Mouse (Mus musculus): ENCODE data around the gene Megf11.
A peak's percentile ranks its signal among the peaks of the same experiment; 100 is the strongest.

Gene Megf11

GRCm38 (mm10) chr9:64519921-64520746 lies 134.7 kb downstream of the Megf11 start:
- no peak for DNase-seq (ENCODE audit: low spot score in 2 of 2)

- DNase-seq (ENCODE audit: low spot score in 2 of 2) = no peak
Observed at GRCm38 (mm10) chr9:64520747-64521283, 135.4 kb downstream of the Megf11 start.

- DNase-seq (ENCODE audit: low spot score in 2 of 2) = peak in 1 of 2 experiments; percentile 17
Observed at GRCm38 (mm10) chr9:64523264-64524045, 138.0 kb downstream of the Megf11 start.

GRCm38 (mm10) chr9:64528061-64528460 lies 142.6 kb downstream of the Megf11 start:
- peak; percentile 76 for DNase-seq (ENCODE audit: low spot score in 2 of 2)

GRCm38 (mm10) chr9:64528595-64528994 lies 143.2 kb downstream of the Megf11 start:
- DNase-seq (ENCODE audit: low spot score in 2 of 2) = peak; percentile 22 to 25

- DNase-seq (ENCODE audit: low spot score in 2 of 2) = no peak
Observed at GRCm38 (mm10) chr9:64531935-64532334, 146.5 kb downstream of the Megf11 start.

- DNase-seq (ENCODE audit: low spot score in 2 of 2) = no peak
Observed at GRCm38 (mm10) chr9:64532711-64533242, 147.4 kb downstream of the Megf11 start.

GRCm38 (mm10) chr9:64533488-64534119 lies 148.2 kb downstream of the Megf11 start:
- no peak for DNase-seq (ENCODE audit: low spot score in 2 of 2)

- DNase-seq (ENCODE audit: low spot score in 2 of 2) = no peak
Observed at GRCm38 (mm10) chr9:64534313-64534712, 148.9 kb downstream of the Megf11 start.

GRCm38 (mm10) chr9:64534856-64535539 lies 149.6 kb downstream of the Megf11 start:
- DNase-seq (ENCODE audit: low spot score in 2 of 2) = no peak

- DNase-seq (ENCODE audit: low spot score in 2 of 2) = no peak
Observed at GRCm38 (mm10) chr9:64537821-64538220, 152.4 kb downstream of the Megf11 start.

- no peak for DNase-seq (ENCODE audit: low spot score in 2 of 2)
Observed at GRCm38 (mm10) chr9:64542246-64542645, 156.8 kb downstream of the Megf11 start.

GRCm38 (mm10) chr9:64543125-64543524 lies 157.7 kb downstream of the Megf11 start:
- DNase-seq (ENCODE audit: low spot score in 2 of 2) = no peak

- no peak for DNase-seq (ENCODE audit: low spot score in 2 of 2)
Observed at GRCm38 (mm10) chr9:64546344-64546991, 161.0 kb downstream of the Megf11 start.

- DNase-seq (ENCODE audit: low spot score in 2 of 2) = no peak
Observed at GRCm38 (mm10) chr9:64548332-64548731, 162.9 kb downstream of the Megf11 start.

- no peak for DNase-seq (ENCODE audit: low spot score in 2 of 2)
Observed at GRCm38 (mm10) chr9:64551307-64551706, 165.9 kb downstream of the Megf11 start.

GRCm38 (mm10) chr9:64552046-64552445 lies 166.6 kb downstream of the Megf11 start:
- DNase-seq (ENCODE audit: low spot score in 2 of 2) = no peak

GRCm38 (mm10) chr9:64553441-64553840 lies 168.0 kb downstream of the Megf11 start:
- DNase-seq (ENCODE audit: low spot score in 2 of 2) = no peak

GRCm38 (mm10) chr9:64555620-64556019 lies 170.2 kb downstream of the Megf11 start:
- no peak for DNase-seq (ENCODE audit: low spot score in 2 of 2)

GRCm38 (mm10) chr9:64557110-64557745 lies 171.8 kb downstream of the Megf11 start:
- no peak for DNase-seq (ENCODE audit: low spot score in 2 of 2)
